Mouse (Mus musculus) megakaryocyte, embryonic 14.5 days (primary cell): Measurements from ENCODE around the gene Mrpl45.

Source experiments
- FLI1 ChIP-seq: IDR thresholded peaks from 2 replicates; pipeline ENCODE4 v1.6.1; 2012; ENCODE audit warnings: low read length, inconsistent platforms, mixed read lengths
- GATA1 ChIP-seq: IDR thresholded peaks from 3 replicates; pipeline ENCODE4 v1.6.1; 2012; ENCODE audit warnings: mixed read lengths, low read length, inconsistent platforms, borderline replicate concordance

- TF ChIP-seq FLI1 = no peak
- no peak for TF ChIP-seq GATA1
Measured at GRCm38 (mm10) chr11:97336751-97337345, 21.3 kb downstream of the Mrpl45 start.
